Mouse (Mus musculus): ENCODE measurements around the gene Ncoa1.

GRCm38 (mm10) chr12:4295281-4295680 lies 181.7 kb downstream of the Ncoa1 start:
- TF ChIP-seq POLR2A (IDR thresholded peaks at IDR 0.05; ENCODE audit: insufficient read depth, low read depth, low read length), result no peak
- no peak for TF ChIP-seq CTCF (IDR thresholded peaks at IDR 0.05)

Measured in heart, adult 2 months (tissue).